Mouse (Mus musculus): ENCODE results near the gene Rad23b. TPM values are rescaled to one million over a fixed set of nuclear protein-coding genes. Genes with fewer than 3 reads are reported as not detected.

The Rad23b gene
- polyA plus RNA-seq, 1 experiment, result 143 TPM

DNA sequence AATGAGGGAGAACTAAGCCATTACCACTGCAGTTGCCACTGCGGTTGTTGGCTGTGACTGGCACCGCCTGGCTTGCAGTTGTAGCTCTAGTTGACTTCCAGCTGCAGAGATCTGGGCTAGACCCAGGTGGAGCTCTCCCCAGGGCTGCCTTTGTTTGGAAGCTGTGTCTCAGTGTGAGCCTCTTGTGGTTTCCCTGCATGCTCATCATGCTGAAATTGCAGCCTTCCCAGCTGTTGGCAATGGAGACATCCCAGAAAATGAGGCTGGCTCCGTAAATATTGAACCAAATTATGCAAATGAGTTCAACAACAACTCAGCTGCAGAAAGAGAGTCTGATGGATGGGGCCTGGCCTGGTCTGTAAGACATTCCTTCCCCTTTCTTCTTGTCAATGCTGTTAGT, 66.0 kb downstream of the Rad23b start:
- Histone ChIP-seq H3K79me3 (ENCODE audit: low read depth) (no peaks in the 10 kb centered on the region), H3ac (ENCODE audit: control insufficient read depth, insufficient read length, low read depth) (no peak overlapping the region), H3K79me2 (ENCODE audit: control insufficient read depth, insufficient read depth) (no peaks in the 10 kb centered on the region), H3K27me3 (ENCODE audit: control insufficient read depth, insufficient read depth, insufficient read length) (no peaks in the 10 kb centered on the region), H3K4me3 (ENCODE audit: insufficient read depth, poor library complexity, severe bottlenecking) (no peak overlapping the region), H3K36me3 (ENCODE audit: control insufficient read depth, insufficient read depth) (no peaks in the 10 kb centered on the region)
- TF ChIP-seq FOSL1 (IDR thresholded peaks at IDR 0.05; ENCODE audit: insufficient read depth, low read length, poor library complexity, severe bottlenecking), result no peak
- no peak for TF ChIP-seq CEBPB (IDR thresholded peaks at IDR 0.05; ENCODE audit: low read depth)
- TF ChIP-seq MYOD1 (IDR thresholded peaks at IDR 0.05; ENCODE audit: control insufficient read depth, insufficient read length, low read depth), result no peak
- TF ChIP-seq USF1 (IDR thresholded peaks at IDR 0.05; ENCODE audit: low read depth), result no peak
- TF ChIP-seq MYOG (IDR thresholded peaks at IDR 0.05; ENCODE audit: control insufficient read depth, extremely low read depth, insufficient read length), result no peak
- no peak for TF ChIP-seq CTCF (IDR thresholded peaks at IDR 0.05; ENCODE audit: control insufficient read depth, insufficient read depth, insufficient read length)
- TF ChIP-seq MAX (IDR thresholded peaks at IDR 0.05), result no peak

DNA sequence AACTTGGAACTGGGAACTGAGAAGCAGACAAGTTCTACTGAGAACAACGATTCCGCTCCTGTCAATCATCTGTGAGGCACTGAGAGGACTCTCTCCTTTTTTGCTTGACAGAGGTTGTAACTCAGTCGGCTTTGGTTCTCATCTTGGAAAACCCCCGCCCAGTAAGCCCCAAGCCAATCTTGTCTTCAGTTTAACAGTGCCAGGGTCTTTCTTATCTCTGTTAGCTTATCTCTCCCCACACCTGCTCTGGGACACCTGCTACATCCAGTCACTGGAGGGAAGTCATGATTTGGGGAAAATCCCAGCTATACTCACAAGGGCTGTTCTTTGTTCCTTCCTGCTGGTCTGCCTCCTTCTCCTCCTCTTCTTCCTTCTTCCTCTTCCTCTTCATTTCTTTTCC, 76.4 kb downstream of the Rad23b start:
- no peak for TF ChIP-seq CTCF (IDR thresholded peaks at IDR 0.05; ENCODE audit: control insufficient read depth, insufficient read depth, insufficient read length)
- no peak for TF ChIP-seq USF1 (IDR thresholded peaks at IDR 0.05; ENCODE audit: low read depth)
- no peaks in the 10 kb centered on the region for H3K79me3 ChIP-seq (ENCODE audit: low read depth)

More for the DNA sequence above, 76.4 kb downstream of the Rad23b start:
- Histone ChIP-seq H3K27me3 (ENCODE audit: control insufficient read depth, insufficient read depth, insufficient read length) (no peaks in the 10 kb centered on the region), H3K4me3 (ENCODE audit: insufficient read depth, poor library complexity, severe bottlenecking) (no peak overlapping the region), H3K79me2 (ENCODE audit: control insufficient read depth, insufficient read depth) (no peaks in the 10 kb centered on the region), H3ac (ENCODE audit: control insufficient read depth, insufficient read length, low read depth) (no peak overlapping the region), H3K36me3 (ENCODE audit: control insufficient read depth, insufficient read depth) (no peaks in the 10 kb centered on the region)

Other genes starting within 250 kb of the Rad23b start
- gene Klf4, start 182.4 kb downstream of the Rad23b start, polyA plus RNA-seq (2012; fragmentation: generic; extraction: Trizol), result 11.0 TPM